Mouse (Mus musculus) intestine, embryonic 15.5 days (tissue): ENCODE data around the gene Snx19. TPM values are rescaled to one million over a fixed set of nuclear protein-coding genes. Genes with fewer than 3 reads are reported as not detected.

ENCODE experiments used
- ATAC-seq: fragments of 200-750 bp; cut with Nextera tagmentation; 2 replicates; pipeline ENCODE4 v1.8.0; 2017; ENCODE audit warnings: moderate TSS enrichment, moderate library complexity
- H3K27ac ChIP-seq: fragments of 300-500 bp; sonication (generic); 2 replicates; pipeline ENCODE4 v1.5.1; 2015; ENCODE audit warnings: mild to moderate bottlenecking, inconsistent platforms
- H3K27me3 ChIP-seq: fragments of 300-500 bp; sonication (generic); replicated peaks from 2 replicates; pipeline ENCODE4 v1.6.1; 2015; ENCODE audit warnings: inconsistent platforms
- H3K36me3 ChIP-seq: fragments of 300-500 bp; sonication (generic); 2 replicates; pipeline ENCODE4 v1.6.1; 2015; ENCODE audit warnings: inconsistent platforms
- H3K4me1 ChIP-seq: fragments of 300-500 bp; sonication (generic); replicated peaks from 2 replicates; pipeline ENCODE4 v1.6.1; 2015; ENCODE audit warnings: inconsistent platforms
- H3K4me2 ChIP-seq: fragments of 300-500 bp; sonication (generic); replicated peaks from 2 replicates; pipeline ENCODE4 v1.6.1; 2015; ENCODE audit warnings: mild to moderate bottlenecking, inconsistent platforms
- H3K4me3 ChIP-seq: fragments of 300-500 bp; sonication (generic); replicated peaks from 2 replicates; pipeline ENCODE4 v1.5.1; 2015; ENCODE audit warnings: inconsistent platforms
- H3K9ac ChIP-seq: fragments of 300-500 bp; sonication (generic); 2 replicates; pipeline ENCODE4 v1.6.1; 2015; ENCODE audit warnings: inconsistent platforms
- H3K9me3 ChIP-seq: fragments of 300-500 bp; sonication (generic); 2 replicates; pipeline ENCODE4 v1.6.1; 2016; ENCODE audit warnings: inconsistent platforms
- WGBS: fragments of 180-500 bp; shearing (Covaris S2); methylation state at CpG from one replicate; pipeline ENCODE4 v1.1.7; 2015; 5-methylcytosine and 5-hydroxymethylcytosine counted together
- polyA plus RNA-seq: library from polyadenylated mRNA; unstranded; fragments of >200 nt; fragmentation: Nextera tagmentation; extraction: Ambion mirVana; gene quantifications from 2 replicates; pipeline ENCODE4 v1.2.1, GENCODE M21; 2015

Gene Snx19
- polyA plus RNA-seq, 1 experiment from 2014 or later: 15.1 TPM

DNA sequence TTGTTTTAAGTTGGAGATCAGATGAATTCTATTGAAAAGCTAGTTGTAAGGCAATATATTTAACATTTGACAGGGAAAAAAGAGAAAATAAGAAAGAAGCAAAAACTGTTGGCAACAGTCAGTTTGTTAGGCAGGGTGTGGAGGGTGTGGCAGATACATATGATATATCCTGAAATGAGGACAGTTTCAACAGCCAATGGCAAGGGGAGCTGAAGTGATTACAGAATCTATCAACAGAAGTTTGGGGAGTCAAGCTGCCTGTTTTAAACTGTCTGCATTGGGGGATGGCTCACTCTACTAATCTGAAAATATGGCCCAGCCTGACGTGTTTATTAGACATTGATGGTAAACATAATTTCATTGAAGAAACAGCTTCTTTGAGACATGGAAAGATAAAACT, 61.5 kb downstream of the Snx19 start:
- H3K36me3 ChIP-seq: no peaks in the 10 kb centered on the region
- no peak for ATAC-seq
- 85% methylated on average over 1 of the region's 1 CpGs for WGBS

DNA sequence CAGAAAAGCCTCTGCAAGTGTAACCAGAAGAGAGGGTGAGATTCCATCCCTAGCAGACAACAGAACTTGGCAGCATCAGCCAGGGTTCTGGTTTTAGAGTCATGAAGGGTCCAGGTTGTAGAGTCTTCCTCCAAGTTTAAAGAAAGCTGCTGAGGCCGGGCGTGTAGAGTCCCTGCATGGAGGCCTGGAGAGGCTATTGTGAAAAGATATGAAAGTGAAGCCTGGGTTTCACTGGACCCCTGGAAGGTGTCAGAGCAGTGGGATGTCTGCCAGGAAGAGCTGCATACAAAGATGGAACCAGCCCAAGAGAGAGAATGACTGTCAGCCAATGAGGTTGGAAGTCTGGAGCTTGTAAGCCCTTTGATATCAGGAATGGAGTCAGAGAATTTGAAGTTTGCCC, 67.5 kb downstream of the Snx19 start:
- H3K9me3 ChIP-seq: no peaks in the 10 kb centered on the region
- H3K9ac ChIP-seq: no peak overlapping the region
- 83% methylated on average over 2 of the region's 2 CpGs for WGBS
- H3K27me3 ChIP-seq: no peaks in the 10 kb centered on the region
- H3K4me1 ChIP-seq: no peaks in the 10 kb centered on the region
- no peak overlapping the region for H3K4me3 ChIP-seq
- no peak for ATAC-seq
- no peaks in the 10 kb centered on the region for H3K36me3 ChIP-seq
- no peak overlapping the region for H3K27ac ChIP-seq
- H3K4me2 ChIP-seq: no peak overlapping the region

More for the DNA sequence above, 61.5 kb downstream of the Snx19 start:
- H3K9me3 ChIP-seq: no peaks in the 10 kb centered on the region
- H3K4me3 ChIP-seq: no peak overlapping the region
- H3K27me3 ChIP-seq: no peaks in the 10 kb centered on the region
- no peak overlapping the region for H3K4me2 ChIP-seq
- no peak overlapping the region for H3K27ac ChIP-seq
- H3K4me1 ChIP-seq: no peaks in the 10 kb centered on the region
- H3K9ac ChIP-seq: no peak overlapping the region

DNA sequence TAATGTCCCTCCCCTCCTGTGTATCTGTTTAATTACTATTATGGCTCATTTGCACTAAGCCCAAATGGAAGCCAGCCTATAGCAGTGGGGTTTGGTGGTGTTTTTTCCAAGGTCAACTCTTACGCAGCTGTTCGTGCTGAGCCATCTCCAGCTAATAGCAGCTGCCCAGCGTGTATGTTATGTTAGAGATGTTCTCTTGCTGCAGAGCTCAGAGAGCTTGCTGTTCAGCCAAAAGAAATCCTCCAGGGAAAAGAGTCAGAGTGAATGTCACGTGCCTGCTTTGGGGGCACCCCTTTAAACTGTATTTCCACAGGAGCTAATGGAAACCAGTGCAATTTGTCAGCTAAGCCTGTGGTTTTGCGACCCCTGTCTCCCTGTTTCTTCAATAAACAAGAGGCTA, 82.1 kb downstream of the Snx19 start:
- Histone ChIP-seq H3K9ac (no peak overlapping the region), H3K27ac (no peak overlapping the region), H3K27me3 (no peaks in the 10 kb centered on the region), H3K9me3 (no peaks in the 10 kb centered on the region), H3K36me3 (no peaks in the 10 kb centered on the region), H3K4me3 (no peak overlapping the region), H3K4me2 (no peak overlapping the region), H3K4me1 (no peaks in the 10 kb centered on the region)
- 71% methylated on average over 5 of the region's 5 CpGs for WGBS
- ATAC-seq: no peak

DNA sequence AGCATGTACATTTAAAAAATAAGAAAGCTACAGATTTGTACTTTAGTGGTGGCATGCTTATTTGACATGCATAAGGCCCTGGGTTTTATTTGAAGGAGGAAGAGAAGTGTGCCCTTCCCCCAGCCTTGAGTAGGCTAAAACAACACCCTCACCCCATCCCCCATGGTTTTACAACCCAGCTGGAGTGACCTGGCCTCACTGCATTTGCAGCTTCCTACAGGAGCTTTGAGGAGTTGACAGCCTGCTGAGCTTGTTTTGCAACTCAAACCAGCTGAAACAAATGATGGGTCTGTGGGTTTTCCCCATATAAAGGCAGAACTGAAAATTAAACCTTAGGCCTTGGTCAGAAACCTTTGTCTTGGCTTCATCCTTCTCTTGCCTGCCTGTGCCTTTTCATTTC, 89.0 kb downstream of the Snx19 start:
- Histone ChIP-seq H3K27ac (no peak overlapping the region), H3K9ac (no peak overlapping the region), H3K9me3 (no peaks in the 10 kb centered on the region), H3K4me2 (no peak overlapping the region), H3K27me3 (no peaks in the 10 kb centered on the region), H3K36me3 (no peaks in the 10 kb centered on the region), H3K4me1 (no peaks in the 10 kb centered on the region), H3K4me3 (no peak overlapping the region)
- no peak for ATAC-seq
